Mouse (Mus musculus): Measurements from ENCODE around the gene Hpdl.

The Hpdl gene

DNA sequence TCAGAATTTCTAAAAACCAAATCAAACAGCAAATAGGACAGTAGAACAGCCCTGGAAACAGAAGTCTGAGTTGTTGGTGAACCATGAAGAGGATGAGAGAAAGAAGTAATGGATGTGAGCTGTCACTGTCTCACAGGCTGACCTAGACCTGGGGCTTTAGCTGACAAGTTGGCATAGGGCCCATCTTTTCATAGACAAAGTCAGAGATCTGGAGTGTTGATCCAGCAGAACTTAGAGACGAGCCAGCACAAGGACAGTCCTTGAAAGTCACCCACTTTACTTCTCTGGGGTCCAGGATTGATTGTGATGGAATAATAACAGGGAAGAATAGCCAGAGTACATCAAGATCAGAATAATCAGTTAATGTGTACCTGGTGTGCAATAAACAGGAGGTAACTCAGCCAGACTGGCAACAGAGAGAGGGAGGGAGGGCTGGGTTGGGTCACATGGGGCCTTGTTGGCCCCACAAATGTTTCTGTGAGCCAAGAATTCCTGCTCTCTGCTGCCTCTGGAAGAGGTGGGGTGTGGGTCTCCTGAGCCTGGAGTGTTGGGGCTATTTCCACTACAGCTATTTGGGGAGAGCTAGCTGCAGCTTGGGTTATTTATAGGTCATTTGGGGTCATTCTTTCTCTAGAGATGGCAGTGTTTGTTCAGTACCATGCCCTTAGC, 24.9 kb downstream of the Hpdl start:
- DNase-seq (ENCODE audit: low spot score) = no peak

DNA sequence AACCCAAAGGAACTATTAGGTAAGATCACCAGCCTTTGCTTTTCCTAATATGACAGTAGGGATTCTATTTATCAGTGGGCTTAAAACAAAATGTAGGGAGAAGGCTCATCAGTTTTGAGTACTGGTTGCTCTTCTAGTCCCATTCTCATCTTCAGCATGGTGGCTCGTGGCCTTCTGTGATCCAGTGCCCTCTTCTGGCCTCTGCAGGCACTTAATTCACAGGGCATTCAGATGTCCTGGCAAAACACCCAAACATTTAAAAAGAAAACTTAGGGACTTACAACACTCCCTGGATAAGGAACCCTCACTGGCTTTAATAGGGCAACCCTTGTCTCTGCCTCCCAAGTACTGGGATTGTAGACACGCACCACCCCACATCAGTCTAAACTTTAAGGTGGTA, 27.2 kb downstream of the Hpdl start:
- no peak for DNase-seq (ENCODE audit: low spot score)

DNA sequence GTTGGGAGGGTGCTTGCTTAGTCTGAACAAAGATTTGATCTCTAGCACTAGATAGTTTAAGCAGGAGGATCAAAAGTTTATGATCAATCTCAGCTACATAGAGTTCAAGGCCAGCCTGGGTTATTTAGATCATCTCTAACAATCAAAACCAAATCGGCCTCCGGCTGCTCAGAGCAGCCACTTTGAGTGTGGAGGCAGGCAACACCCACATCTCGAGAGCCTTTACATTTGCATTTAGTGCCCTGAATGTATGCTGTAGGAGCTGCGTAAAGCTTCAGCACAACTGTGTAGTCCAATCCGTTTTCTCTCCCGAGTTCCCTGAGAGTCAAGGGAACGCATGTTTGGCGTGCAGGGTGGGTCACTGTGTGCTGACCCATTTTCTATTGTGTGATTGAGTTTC, 29.1 kb downstream of the Hpdl start:
- no peak for DNase-seq (ENCODE audit: low spot score)

DNA sequence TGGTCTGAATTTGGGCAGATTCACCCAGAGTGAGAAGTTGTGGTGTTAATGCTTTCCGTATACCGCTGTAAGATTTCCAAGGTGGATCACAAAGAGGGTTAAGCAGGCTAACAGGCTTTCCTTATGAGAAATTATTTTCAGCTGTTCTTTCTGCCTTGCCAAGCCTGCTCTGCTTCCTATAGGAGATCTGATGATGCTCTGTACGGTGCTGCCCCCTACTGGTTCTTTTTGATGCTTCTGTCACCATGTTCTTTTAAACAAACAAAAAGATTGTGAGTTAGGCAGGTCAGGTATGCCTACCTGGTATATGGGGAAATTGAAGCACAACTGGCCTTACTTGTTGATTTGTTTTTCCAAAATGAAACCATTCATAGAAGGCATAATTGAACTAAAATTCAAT, 32.6 kb downstream of the Hpdl start:
- DNase-seq (ENCODE audit: low spot score) = peak; percentile 49

DNA sequence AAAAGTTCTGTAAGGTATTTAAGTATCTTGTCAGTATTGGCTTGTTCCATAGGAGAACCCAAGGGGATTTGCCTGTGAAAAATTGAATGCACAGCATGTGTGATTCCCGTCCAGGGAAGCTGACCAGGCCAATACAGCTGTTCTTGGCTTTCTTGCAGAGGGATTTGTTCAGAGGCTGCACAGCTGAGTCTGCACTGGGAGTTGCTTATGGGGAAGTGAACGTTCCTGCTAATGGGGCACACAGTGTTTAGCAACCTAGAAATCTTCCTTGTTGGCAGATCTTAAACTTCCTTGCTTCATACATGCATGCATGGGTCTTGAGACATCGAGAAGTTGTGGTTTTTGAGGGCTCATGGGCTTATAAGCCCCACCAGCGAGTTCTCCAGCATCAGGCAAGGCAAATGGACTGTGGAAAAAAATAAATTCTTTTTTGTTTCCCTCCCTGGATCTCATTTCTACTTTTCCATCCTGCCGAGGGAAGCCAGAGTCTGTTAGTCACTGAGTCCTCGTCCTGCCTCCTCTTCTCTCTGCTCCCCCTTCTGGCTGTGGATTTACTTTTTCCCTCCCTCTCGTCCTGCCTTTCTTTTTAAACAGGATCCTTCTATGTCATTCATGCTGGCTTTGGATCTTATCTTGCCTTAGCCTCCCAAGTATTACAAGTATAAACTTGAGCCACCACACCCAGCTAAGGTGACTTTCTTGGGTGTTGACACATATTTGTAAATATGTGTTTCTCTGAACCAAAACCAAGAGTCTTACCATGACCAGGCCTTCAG, 33.3 kb downstream of the Hpdl start:
- no peak for DNase-seq (ENCODE audit: low spot score)

DNA sequence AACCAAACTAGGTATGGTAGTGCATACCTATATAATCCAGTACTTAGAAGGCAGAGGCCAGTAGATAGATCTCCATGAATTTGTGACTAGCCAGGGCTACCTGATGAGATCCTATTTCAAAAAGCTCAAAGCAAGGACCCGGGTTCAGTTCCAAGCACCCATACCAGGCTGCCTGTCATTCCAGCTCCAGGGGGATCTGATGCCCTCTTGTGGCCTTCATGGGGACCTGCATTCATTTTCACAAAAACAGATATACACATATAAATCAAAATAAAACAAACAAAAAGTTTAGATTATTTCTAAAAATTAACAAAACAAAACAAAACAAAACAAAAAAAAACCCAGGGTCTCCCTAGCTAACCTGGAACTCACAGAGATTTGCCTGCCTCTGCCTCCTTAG, 34.9 kb downstream of the Hpdl start:
- no peak for DNase-seq (ENCODE audit: low spot score)

DNA sequence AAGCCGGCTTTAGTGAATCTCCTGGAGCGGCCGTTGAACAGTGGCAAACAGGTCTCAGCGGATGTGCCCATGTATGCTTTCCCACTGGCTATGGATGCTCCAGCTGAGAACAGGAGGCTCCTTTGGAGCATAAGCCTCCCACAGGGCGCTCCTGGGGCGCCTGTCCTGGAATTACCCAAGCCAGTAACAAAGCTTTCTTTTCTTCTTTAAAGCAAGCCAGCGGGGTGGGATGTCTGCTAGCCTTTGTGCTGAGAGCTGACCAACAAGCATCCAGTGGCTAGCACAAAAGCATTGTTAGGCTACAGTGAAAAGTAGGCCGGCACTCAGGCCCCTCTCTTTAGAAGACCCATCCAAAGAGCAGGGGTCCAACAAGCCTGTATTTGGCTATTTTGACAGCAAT, 39.3 kb downstream of the Hpdl start:
- no peak for DNase-seq (ENCODE audit: low spot score)

DNA sequence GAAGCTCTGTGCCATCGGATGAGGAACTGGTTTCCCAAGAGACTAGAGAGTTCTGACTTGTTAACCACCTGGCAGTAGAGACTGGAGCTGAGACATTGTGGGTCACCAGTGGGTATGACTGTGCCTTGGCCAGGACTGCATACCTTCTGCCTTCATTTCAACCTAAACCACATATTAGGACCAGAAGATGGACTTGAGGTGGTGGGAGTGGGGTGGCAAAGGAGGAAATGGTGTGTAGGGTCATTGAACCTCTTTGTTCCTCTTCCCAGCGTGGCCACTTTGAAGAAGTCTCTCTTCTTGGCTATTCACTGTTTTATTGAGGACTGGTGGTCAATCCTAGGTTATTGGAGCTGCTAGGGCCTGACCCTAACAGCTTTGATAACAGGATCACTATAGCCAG, 40.1 kb downstream of the Hpdl start:
- no peak for DNase-seq (ENCODE audit: low spot score)

DNA sequence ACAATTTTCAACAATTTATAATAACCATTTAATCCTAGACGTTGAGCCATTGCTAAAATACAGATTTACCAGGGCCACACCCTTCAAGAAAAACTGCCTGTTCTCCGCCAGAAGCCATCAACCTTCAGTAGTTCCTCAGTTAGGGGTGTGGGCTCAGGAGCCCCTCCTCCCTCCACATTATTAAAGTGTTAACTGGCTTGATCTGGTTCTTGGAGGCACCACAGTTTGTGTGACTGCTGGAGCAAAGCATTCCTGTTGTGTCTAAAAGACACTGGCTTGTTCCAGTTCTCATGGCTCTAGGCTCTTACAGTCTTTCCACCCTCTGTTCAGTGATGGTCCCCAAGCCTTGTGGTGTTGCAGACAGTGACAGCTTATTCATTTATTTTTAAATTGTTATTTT, 41.0 kb downstream of the Hpdl start:
- no peak for DNase-seq (ENCODE audit: low spot score)

DNA sequence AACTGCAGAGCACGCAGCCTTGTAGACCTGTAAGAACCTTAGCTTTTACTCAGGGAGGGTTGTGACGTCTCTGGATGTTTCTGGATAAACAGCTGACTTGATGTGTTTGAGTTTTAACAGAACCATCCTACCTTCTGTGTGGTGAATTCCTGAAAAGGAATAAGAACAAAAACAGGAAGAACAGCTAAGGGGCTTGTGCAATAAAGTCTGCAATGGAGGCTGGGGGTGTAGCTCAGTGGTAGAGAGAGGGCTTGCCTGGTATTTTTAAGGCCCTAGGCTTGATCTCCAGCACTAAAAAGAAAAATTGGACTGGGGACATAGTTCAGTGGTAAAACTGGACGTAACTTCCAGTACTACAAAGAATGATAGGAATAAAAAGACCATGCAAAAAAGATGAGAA, 44.4 kb downstream of the Hpdl start:
- DNase-seq (ENCODE audit: low spot score) = no peak

DNA sequence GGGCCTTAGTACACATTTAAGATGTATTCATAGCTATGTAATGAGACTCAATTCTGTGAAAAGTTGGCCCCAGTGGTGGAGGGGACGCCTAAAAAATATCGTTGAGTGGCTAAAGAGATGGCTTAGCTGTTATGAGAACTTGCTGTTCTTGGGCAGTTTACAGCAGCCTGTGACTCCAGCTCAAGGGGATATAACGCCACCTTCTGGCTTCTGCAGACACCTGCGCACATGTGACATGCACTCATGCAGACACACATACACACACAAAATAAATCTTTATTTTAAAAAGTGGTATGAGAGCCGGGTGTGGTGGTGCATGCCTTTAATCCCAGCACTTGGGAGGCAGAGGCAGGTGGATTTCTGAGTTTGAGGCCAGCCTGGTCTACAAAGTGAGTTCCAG, 45.1 kb downstream of the Hpdl start:
- no peak for DNase-seq (ENCODE audit: low spot score)

Measured in ovary, postnatal 10 days (tissue).